Mouse (Mus musculus) retina, embryonic 14.5 days (tissue): ENCODE measurements around the gene 1700125H20Rik.
A peak's percentile ranks its signal among the peaks of the same experiment; 100 is the strongest.
"Not testable (repeated sequence)": the region's sequence is repeated elsewhere in the genome, so short reads cannot be mapped to it uniquely, and the experiment has no call there.

Experiments
- DNase-seq: peaks from one replicate; pipeline ENCODE4 v3.0.0-alpha.2; 2015; ENCODE audit warnings: low spot score

Gene 1700125H20Rik

DNA sequence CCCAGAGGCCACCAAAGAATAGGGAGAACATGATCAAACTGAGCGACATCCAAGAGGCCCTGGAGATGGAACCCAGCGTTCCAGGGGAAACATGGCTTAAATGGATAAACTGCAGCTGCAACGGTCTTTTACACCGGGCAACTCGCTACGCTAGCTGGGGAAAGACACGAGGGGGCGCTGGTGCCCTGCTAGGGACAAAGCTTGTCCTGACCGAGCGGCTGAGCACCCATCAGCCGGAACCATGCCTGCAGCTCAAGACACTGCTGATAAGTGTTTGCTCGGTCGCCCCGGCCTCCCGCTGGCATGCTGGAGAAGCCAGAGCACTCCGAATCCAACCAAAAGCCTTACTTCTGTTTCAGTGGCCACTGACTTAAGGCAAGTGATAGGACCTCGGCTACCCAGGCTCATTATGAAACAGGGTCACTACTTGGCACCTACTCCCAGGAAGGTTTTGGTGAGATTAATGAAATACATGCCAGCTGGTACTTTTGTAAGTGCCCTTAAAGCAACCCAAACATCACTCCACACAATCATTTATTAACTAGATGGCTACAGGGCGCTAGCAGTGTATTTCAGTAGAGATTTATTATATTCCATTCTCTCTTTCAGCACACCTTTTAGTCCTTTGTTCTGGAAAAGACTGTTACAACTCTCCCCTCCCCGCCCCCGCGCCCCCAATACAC lies at the start of gene 1700125H20Rik:
1700125H20Rik (plus strand) TSS at position 347 of the 683 bp plus-strand sequence.
- DNase-seq: peak; percentile 97

DNA sequence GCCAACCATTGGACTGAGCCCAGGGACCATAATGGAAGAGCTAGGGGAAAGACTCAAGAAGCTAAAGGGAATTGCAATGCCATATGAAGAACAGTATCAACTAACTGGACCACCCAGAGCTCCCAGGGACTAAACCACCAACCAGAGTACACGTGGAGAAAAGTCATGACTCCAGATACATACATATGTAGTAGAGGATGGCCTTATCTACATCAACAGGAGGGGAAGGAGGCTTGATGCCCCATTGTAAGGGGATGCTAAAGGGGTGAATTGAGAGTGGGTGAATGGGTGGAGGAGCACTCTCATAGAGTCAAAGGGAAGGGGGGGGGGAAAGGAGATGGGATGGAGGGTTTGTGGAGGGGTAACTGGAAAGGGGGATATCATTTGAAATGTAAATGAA lies 48.1 kb upstream of the 1700125H20Rik start:
- DNase-seq: no peak

DNA sequence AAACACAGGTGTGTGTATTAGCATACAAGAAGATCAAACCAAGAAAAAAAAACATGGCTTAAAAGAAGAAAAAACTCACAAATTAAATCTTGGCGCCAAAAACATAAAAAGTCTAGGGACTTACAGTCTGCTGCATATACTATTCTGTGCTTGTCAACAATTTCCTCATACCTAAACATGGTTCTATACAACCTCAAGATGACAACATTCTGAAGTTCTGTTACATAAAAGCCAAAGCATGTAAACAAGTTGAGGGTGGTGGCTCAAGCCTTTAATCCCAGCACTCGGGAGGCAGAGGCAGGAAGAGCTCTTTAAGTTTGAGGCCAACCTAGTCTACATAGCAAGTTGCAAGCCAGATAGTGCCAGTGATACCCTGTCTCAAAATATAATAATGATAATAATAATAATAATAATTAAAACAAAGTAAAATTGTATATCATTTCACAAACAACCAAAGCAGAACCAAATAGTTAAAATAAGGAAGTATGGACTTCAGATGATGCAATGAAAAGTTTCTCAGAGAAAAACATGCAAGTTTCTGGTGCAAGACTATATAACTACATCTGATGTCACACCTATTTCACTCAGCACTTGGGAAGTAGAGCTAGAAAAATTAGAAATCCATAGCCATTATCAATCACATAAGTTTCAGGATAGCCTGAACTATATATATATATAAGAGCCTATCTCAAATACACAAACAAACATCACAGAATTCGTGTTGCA lies 46.8 kb upstream of the 1700125H20Rik start:
- DNase-seq: no peak

DNA sequence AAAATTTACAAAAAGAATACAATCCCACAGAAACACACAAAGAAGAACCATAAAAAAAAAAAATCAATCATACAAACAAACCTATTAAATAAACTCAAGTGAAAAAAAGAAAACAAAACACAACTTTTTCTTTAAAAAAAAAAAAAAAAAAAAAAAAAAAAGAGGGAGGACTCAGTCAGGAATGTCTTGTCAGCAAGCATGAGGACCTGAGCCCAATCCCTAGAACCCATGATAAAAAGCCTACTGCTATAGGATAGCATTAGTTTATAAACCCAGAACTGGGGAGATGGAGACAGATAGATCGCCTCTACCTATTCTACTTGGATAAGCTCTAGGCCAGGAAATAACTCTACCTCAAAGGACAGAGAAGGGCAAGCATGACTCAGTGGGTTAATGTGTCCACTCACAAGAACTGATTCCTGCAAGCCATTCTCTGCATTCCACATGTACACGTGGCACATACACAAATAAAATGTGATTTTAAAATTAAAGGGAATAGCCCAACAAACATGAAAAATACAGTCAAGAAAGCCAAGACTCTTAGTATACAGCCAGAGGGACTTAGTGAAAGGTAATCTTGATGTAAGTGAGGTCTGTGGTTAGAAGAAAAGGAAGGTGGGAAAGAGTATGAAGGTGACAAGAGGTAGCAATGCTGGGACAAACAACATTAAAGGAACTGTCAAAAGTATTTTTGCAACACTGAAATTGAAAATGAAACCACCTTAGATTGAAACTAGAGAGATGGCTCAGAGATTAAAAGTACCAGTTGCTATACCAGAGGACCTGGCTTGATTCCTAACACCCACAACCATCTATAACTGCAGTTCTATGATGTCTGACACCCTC lies 43.7 kb upstream of the 1700125H20Rik start:
- no peak for DNase-seq

DNA sequence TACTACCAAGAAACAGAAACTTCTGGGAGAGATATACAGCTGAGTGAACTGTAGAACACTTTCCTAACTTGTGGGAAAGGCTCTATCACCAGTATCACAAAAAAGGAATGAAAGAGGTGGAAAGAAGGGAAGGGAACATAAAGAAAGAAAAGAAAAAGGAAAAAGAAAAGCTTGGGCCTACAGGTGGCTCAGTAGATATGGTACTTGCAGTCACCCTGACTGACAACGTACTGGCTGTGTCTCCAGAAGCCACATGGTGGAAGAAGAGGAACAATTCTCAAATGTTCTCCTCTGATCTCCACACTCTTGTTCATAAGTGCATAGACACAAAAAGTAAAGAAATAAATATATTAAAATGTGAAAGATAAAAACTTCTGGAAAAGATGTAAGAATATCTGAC lies 41.3 kb upstream of the 1700125H20Rik start:
- no peak for DNase-seq

DNA sequence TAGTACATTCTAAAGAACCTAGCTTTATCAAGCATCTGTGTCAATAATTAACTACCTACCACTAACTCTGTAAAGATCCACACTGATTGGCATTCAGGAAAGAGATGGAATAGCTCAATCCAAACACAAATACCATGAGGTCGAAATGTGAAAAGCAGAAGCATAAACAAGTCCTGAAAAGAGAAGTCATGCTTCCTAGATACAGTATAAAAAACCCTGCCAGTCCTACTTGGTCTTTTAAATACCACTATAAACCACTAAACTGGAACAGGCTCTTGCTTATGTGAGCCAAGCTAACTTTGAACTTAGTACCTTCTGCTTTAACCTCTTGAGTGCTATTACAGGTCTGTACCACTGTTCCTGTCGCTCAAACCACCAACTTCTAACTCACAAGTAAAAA lies 38.7 kb upstream of the 1700125H20Rik start:
- no peak for DNase-seq

DNA sequence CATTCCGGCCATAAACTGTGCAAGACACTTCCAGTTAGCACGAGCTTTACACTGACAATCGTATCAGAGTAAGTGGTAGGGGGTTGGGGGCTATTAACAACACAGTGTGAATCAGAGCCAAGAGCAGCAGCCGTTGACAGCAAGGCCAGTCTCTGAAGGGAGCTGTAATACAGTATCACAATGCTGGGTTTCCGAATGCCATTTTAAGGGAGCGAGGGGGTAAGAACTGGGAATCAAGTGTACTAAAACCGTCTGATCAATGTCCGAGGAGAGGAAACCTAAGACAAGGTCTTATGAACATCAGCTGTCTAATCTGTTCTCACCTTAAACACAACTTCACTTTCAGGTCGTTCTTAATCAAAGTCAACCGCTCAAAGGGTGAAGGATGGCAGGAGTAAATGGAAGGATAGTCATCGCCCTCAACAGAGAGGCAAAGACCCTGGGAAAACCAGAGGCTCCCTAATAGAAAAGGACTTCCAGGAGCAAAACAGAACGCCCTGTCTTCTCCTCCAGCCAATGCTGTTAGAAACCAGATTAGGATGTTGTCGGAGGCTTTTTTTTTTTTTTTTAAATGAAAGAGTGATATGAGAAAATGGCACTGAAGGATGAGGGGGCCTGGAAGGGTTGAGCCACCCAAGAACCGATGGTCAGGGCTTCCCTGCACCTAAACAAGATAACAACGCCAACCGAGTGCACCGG lies 31.3 kb upstream of the 1700125H20Rik start:
- peak; percentile 47 for DNase-seq

DNA sequence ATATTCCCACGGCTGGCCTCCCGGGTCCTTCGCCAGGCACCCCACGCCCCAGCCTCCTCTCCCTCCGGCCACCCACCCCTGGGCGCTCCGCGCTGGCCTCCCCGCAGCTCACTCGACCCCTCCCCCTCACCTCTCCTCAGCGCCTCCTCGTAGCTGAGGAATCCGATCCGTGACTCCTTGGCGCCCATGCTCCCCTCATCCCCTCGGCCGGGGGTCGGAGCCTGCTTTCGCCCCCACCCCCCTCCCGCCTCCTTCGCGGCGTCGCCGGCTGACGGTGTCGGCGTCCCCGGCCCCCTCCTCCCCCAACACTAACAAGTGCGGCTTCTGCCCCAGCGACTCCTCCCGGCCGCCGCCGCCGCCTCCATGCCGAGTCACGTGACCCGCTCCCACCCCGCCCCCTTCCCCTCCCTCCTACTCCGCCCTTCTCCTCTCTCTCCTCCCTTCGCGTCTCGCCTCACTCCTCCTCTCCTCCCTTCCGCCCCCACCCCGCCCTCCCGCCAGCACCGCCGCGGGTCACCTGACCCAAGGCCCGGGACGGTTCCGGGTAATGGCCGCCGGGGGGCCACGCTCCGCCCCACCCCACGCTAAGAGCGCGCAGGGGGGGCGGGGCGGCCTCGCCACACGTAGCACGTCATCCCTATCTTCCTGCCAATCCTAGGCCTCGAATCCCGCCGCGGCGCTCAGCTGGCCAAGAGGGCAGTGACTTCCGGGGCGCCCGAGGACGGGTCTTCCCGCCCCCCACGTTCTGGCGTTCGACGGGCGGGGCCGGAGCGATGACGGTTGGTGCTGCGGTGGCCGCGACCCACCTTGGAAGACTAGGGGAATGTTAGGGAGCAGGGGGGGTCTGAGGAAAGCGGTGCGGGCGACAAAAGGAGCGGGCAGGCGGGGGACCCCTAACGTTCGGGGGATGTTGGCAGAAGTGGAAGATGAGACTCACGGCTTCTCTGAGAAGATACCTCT lies 30.3 kb upstream of the 1700125H20Rik start, which contains the start of gene Usp32:
Usp32 (minus strand) TSS at position 581 of the 960 bp plus-strand sequence.
- DNase-seq: peak; percentile 99

DNA sequence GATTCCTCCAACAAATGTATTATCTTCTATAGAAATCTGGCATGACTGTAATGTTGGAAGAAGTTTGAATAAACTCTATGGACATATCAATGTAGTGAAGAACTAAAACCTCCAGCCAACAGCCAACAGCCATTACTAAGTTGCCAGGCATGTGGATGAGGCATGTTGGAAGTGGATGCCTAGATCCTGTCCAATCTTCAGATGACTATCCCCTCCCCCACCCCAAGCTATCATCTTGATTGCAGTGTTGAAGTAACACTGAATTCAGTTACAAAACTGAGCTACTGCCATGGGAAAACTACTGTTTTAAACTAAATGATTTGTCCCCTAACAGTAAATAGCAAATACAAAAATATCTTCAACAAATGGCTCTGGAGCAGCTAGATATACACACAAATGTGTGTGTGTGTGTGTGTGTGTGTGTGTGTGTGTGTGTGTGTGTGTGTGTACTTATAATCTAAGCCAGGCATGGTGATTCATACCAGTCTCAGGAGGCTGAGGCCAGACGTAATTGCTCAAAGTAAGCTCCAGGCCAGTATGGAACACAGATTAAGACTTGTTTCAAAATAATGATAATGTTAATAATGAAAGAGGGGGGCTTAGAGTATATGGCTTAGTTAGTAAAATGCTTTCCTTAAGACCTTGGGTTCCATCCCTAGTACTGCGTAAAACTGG lies 17.8 kb upstream of the 1700125H20Rik start:
- no peak for DNase-seq

DNA sequence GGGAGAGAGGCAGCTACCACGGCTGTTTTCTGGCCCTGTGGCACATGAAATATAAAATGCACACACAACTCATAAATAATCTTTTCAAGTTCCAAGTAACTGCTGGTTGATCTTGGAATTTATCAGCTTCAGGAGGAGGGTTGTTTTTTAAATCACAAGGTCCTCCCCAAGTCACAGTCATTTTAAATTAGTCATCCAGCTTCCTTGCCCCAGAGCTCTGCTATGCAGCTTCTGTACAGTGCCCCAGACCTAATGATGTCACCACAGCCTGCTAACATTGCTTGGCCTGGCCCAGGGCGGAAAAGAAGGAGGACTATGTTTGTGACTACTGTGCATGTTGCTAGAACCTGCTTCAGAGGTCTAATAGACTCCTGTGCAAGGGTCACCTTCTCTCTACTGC lies 12.9 kb upstream of the 1700125H20Rik start:
- DNase-seq: no peak

DNA sequence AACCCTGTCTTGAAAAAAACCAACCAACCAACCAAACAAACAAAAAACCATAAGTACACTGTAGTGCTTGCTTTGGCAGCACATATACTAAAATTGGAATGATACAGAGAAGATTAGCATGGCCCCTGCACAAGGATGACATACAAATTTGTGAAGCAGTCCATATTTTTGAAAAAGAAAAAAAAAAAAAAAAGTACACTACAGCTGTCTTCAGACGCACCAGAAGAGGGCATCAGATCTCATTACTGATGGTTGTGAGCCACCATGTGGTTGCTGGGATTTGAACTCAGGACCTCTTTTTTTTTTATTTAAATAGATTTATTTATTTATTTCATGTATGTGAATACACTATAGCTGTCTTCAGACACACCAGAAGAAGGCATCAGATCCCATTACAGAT lies 7.2 kb upstream of the 1700125H20Rik start:
- DNase-seq: not testable (repeated sequence)

DNA sequence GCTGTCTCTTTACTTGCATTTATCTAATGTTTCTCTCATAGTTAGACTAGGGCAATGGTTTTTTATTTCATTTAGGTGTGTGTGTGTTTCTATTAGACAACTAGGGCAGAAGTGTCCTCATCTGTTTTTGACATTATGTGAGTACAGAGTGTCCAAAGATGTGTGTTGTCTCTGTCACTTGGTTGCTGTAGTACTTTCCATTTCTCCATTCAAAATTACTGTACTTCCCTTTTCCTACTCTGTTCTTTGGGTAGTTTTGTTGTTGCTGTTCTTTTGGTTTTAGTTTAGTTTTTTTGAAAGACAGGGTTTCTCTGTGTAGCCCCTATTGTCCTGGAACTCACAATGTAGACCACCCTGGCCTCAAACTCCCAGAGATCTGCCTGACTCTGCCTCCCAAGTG lies 5.8 kb upstream of the 1700125H20Rik start:
- DNase-seq: no peak

DNA sequence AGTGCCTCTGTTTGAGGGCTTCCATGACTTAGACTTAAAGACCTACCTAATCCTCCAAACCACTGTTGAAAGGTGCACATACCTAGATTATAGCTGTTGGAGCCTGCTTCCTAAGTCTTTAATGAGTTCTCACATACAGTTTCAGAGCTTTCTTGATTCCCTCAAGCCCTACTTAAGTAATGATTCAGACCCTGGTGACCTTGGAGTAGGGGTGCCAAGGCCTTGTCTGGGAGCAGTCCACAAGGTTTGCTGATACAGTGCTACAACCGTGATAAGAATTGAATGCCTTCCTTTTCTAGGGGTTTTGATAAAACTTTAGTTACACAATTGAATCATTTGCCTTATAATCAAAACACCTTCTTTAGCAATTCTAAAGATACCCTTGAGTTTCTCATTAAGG lies 2.7 kb upstream of the 1700125H20Rik start:
- DNase-seq: no peak

DNA sequence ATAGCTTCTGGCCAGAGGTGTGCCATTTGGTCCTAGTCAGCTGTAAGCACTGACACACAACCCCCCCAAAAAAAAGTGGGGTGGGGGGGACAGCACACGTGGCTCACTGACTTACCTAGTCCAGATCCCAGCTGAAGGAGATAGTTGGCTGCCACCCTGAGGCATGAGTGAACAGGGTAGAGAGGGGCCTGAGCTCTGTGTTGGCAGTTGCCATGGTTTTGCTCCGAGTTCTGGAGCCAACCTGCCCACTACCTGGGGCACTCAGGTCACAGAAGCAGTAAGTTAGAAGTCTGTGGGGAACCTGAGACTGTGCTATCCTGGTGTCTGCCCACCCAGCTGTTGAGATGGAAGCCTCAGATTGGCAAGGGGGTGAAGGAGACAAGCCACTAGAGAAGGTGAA lies 629 bp downstream of the 1700125H20Rik start:
- DNase-seq: no peak

DNA sequence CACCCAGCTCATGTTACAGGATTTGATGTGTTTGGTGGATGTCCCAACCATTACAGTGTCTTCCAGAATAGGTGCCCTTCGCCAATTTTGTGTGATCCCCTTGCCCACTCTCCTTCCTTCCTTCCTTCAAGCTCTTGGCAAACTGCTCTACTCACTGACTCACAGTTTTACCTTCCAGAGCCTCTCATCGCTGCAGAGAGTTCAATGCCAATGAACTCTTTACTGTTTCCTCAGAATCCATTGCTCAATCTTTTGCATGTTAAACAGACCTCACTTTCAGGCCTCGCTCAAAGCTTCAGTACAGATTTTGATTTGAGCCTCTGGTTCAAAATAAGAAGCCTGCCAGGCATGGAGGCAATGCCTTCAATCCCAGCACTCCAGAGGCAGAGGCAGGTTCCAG lies 5.7 kb downstream of the 1700125H20Rik start:
- no peak for DNase-seq

DNA sequence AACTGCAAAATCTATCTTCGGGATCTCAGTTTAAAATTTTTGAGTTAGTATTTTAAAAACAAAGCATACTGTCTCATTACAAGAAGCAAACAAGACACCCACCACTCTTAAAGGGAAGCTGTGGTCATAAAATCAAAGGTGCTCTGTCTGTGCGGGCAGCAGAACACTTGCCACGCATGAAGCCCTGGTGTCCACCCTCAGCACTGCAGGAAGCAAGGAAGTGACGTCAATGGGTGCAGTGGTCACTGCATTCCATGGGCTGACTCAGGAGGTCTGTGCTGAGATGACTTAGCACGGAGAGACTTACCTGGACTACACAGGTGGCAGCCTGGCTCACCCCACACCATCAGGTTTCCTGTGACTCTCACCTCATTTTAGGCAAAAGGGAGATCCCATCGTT lies 7.6 kb downstream of the 1700125H20Rik start:
- DNase-seq: no peak

DNA sequence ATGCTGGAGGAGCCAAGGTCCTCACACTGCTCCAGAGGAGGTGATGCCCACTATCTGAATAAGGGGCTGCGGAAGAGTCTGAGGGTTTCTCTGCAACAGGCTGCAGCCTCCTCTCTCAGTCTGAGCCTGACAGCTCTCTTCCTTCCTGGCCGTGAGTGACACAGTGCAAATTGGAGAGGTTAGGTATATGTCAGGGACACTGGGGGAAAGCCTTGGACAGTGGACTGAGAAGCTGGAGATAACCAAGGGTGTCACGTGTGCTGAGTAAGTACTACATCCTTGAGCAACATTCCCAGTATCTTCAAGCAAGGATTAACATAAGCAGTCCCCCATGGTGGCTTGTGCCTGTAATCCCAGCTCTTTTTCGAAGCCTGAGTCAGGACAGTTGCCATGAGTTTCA lies 8.2 kb downstream of the 1700125H20Rik start:
- DNase-seq: no peak

DNA sequence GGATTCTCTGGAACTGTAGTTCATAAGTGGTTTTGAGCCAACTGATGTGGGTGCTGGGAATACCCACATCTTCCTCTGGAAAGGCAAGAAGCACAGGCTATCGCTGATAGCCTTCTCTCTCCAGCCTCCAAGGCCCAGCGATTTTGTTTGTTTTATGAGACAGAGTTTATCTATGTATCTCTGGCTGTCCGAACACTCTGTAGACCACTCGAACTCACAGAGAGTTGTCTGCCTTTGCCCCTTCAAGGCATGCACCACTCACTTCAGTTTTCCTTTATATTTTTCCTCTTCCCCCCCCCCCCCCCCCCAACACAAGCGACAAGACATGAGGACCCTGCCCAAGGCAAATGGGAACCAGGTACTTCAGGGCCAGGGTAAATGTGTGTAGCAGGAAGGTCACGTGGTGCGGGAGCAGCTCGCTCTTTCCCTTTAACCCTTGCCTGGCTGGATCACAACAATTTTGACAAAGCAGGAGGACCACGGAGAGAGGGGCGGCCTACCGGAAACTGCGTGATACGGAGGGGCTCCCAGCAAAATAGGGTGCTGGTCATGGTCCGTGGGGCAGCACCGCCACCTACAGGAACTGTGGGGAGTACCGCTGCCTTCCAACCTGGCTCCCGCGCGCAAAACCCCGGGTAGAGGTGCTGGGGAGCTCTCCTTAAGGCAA lies 12.5 kb downstream of the 1700125H20Rik start:
- DNase-seq: peak; percentile 89

DNA sequence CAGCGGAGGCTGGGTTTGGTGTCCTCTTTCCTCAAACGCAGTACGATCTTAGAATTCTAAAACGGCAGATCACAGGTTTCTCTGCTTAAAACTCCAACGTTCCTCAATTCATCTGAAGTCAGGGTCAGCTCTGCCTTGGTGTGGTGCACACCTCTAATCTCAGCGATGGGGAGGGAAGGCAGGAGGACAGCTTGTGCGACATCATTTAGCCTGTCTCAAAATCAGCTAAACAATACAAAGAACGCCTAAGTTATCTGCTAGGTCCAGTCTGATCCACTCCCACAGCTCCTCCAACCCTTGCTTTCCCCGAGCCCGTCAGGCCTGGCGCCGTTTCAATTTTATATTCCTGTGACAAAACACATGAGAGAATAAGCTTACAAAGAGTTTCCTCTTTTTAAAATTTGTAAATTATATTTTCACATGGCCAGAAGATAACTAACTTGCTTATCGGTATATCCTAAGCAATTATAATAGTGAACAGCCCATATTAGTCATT lies 13.1 kb downstream of the 1700125H20Rik start:
- DNase-seq: no peak

DNA sequence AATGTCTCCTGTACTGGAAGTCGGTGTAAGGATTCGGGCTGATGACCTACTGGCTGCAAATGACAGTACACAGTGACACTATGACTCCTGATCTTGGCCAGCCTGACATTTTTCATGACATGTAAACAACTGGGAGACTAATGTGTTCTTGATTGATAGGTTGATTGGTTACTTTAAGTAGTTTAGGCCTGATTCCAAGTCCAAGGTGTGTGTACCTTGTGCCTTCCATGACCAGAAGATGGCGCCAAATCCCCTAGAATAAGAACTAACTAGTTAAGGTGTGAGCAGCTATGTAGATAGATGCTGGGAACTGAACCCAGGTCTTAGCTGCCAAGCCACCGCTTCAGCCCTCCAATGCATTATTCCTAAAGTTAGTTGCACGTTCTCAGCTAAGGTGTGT lies 13.9 kb downstream of the 1700125H20Rik start:
- DNase-seq: peak; percentile 65
